Mouse (Mus musculus) cerebellum, adult 11 months (tissue): Measurements from ENCODE around the gene Espn.
A peak's percentile ranks its signal among the peaks of the same experiment; 100 is the strongest.

Source experiments
- DNase-seq: peaks from one replicate; pipeline ENCODE4 v3.0.0; 2022

Gene Espn

DNA sequence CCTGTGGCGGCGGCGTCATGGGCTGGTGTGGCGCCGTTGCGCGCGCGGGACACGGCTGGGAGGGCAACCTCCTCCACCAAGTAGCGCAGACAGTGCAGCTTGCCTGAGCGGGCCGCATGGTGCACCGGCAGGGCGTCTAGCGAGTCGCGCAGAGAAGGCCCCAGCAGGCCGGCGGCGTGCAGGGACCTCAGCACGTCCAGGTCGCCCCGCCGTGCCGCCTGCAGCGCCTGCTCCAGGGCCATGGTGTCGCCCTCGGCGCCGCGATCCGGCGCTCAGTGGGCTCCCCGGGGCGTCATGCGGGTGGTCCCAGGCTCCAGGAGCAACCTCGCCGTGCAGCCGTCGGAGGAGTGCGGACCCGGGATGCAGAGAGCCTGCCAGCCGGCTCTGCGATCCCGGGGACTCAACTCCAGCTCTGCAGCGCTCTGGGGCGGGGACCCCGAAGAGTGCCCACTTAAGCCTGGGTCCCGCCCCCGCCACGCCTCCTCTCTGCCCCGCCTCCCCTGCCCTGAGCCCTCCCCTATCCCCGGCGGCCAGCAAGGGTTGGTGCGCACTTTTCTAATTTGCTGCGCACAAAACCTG lies at the start of gene Espn:
TSS of gene Espn (minus strand) at position 406 of the 579 bp plus-strand sequence.
- no peak for DNase-seq

DNA sequence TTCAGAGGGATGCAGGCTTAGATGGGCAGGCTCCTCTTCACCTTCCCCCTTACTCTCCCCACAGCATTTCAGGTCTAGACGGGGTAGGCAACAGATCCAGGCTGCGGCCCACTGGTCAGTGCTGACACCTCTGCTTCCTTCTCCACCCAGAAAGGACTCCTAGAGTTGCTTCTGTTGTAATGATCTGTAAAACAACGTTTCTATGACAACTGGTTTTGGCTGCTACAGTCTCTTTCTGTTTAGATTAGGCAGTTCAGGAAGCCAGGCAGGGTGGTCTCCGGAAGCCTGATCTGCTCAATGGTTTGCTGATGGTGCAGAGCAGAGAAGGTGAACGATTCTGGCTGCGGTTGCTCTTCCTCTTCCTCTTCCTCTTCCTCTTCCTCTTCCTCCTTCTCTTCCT lies 49.3 kb upstream of the Espn start:
- DNase-seq = no peak

DNA sequence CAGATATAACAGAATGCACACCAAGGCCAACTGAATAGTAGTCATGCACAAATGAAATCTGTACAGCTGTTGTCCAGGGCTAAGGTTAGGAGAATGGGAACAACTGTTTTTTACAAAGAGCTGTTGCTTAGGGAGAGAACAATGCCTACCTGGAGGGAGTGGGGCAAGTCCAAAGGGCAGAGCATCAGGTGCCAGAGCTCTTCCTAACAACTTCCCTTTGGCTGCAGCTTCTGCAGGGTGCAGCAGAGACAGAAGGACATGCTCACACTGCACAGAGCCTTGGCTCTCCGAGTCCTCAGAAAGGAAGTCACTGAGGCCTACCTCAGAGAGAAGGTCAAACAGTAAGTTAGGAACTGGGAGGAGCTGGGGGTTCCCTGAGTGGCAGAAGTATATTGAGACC lies 47.4 kb upstream of the Espn start:
- no peak for DNase-seq

DNA sequence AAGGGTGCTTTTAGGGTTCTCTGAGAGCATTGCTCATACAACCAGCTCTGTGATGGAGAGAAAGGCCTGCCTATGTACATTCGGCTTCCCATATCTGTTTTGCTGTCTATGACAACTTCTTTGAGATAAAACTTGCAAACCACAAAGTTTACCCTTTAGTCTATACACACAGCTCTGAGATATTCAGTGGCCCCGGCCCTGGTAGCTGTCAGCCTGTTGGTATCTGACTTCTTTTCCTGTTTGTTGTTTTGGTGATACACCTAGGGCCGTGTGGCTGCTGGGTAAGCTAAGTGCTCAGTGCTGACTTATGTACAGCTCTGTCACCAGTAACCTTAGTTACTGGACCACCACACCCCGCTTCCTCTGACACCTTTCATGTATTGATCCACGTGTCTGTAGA lies 45.4 kb upstream of the Espn start:
- DNase-seq = no peak

DNA sequence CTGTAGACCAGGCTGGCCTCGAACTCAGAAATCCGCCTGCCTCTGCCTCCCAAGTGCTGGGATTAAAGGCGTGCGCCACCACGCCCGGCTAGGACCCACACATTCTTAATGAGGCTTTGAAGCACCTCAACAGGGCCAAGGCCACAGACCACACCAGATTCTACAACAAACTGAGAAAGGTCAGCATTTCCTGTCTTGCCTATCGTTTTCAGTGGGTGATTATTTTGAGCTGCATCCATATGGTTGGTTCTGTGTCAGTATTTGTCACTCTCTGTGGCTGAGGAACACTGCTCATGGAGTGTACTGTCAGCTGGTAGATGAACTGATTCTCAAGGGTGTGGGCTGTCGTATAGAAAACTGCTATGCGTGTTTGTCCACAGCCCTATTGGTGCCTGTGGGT lies 44.1 kb upstream of the Espn start:
- no peak for DNase-seq

DNA sequence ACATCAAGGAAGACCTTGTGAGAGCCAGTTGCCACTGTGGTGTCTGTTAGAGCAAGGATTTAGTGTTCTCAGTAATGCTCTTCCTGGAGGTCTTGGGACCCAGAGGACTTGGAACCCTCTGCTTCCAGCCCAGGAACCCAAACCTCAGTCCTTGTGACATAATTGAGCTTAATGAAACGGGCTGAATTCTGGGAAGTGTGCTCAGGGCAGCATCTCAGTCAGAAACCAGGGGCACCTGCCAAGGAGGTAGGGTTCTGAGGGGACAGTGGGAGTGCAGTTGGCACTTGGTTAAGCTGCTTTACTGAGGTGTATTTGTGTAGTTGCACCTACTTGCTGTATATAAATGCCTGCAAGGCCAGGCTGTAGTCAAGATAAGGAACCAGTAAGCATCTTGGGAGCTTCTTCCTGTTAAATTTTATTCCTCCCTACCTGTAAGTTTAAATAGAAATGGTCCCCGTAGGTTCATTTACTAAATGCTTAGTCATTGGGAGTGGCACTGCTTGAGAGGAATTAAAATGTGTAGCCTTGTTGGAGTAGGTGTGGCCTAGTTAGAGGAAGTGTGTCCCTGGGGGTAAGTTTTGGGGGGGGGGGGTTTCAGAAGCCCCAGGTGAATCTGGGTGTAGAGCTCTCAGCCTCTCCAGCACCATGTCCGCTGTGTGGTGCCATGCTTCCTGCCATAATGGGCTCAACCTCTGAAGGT lies 42.5 kb upstream of the Espn start:
- no peak for DNase-seq

DNA sequence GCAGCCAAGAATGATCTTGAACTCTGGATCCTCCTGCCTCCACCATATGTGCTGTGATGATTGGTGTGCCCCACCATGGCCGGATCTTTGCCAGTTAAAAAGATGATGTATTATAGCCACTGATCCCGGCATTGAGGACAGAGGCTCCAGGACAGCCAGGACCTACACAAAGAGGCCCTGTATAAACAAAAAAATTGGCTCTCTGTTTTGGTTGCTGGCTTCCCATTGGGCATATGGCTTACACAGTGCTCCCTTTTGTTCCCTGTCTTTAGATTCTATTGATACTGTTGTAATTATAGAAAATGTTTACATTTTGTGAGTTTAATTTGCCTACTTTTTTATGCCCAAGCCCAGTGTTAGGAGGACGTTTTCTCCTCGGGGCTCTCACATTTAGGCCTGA lies 40.4 kb upstream of the Espn start:
- DNase-seq = no peak

DNA sequence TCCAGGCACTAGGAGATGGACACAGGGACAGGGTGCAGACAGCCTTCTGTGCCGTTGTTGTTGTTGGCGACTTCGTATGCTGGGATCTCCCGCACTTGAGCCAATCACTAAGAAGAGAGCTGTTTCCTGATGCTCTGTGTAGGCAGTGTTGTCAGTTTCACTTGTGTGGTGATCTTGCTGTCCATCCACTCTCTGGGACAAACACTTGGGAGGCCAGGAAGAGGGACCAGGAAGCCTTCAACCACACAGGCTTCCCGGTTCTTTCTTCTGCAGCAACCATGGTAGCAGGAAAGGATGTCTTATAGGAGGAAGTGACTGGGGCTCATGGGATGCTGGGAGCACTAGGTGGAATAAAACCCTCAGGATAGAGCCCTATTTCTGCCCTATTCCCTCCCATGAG lies 38.5 kb upstream of the Espn start:
- no peak for DNase-seq

DNA sequence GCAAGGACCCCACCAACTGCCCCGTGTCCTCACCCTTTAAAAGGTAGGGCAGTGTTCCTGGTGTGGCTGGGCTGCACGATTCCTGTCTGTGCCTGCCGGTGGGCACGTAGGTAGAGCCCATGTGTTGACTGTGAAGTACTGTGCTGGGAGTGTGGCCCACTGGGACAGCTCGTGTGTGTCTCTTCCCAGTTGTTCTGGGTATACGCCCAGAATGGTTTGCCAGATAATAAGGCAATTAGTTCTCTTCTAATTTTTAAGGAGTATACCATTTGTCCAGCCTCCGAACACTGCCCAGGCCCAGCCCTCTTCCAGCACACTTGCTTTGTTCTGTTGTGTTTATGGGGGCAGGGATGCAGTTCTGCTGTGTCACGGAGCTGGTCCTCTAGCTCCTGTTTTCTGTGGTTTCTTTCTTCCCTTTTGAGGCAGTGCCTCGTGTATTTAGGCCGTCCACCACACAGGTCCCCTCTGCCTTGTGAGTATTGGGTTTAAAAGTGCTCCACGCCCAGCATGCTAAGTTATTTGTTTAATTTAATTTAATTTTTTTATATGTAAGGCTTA lies 38.0 kb upstream of the Espn start:
- DNase-seq = no peak

DNA sequence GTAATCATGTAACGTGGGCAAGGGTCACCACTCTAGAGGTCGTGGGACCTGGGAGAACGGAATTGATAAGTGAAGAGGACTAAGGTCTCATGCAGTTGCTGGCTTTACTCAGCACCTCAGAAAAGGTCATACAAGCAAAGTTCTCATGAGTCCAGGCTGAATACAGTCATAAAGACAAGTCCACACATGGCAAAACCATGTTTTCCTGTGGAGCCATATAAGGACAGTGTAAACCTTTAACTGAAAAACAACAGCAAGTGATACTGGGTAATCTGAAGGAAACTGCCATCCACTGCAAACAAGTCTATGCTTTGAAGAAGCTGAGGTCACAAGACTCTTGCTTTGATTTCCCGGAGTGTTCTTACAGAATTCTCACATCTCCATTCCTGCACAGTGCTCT lies 37.5 kb upstream of the Espn start:
- no peak for DNase-seq

DNA sequence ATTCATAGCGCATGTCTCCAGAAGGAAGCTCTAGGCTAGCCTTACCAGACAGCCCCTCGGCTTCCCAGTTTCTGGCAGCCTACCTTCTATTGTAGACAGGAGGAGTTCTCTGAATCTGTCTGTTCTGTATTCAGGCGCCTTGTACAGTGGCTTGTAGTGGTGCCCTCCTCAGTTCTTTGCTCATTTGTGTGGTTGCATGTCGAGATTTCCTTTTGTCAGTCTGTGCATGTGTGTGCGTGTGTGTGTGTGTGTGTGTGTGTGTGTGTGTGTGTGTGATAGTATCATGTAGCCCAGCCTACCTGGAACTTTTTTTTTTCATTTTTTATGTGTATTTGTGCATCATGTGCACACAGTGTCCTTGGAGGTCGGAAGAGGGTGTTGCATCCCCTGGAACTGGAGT lies 36.9 kb upstream of the Espn start:
- DNase-seq = no peak

DNA sequence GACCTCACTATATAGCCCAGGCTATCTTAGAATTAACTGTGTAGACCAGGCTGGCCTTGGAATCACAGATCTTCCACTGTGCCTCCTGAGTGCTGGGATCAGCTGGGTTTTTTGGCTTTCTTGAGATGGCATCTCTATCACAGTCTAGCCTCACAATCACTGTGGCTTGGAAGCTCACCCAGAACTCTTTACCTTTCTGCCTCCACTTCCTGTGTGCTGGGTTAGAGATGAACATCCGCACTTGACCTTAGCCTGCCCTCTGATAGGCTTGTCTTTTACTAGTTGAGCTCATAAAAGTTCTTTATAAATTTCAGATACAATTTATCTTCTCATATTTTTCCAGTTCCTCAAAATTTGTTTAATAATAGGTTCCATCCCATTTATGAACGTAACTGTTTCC lies 36.5 kb upstream of the Espn start:
- no peak for DNase-seq

DNA sequence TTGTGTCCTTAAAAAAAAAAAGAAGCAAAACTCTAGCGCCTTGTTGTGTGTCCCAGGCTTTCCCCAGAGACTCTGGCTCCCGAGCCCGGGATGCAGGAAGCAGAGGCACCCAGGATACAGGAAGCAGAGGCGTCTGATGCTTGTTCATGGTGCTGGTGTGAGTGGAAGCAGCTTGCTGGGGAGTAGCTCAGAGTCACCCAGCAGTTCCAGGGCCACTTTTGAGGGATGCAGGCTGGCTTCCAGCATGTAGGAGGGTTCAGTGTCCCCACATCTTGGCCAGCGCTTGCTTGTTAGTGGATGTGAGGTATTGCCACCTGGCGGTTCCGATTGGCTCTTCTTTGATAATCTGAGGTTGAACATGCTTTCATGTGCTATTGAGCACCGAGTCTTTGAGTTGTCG lies 35.0 kb upstream of the Espn start:
- DNase-seq = no peak

DNA sequence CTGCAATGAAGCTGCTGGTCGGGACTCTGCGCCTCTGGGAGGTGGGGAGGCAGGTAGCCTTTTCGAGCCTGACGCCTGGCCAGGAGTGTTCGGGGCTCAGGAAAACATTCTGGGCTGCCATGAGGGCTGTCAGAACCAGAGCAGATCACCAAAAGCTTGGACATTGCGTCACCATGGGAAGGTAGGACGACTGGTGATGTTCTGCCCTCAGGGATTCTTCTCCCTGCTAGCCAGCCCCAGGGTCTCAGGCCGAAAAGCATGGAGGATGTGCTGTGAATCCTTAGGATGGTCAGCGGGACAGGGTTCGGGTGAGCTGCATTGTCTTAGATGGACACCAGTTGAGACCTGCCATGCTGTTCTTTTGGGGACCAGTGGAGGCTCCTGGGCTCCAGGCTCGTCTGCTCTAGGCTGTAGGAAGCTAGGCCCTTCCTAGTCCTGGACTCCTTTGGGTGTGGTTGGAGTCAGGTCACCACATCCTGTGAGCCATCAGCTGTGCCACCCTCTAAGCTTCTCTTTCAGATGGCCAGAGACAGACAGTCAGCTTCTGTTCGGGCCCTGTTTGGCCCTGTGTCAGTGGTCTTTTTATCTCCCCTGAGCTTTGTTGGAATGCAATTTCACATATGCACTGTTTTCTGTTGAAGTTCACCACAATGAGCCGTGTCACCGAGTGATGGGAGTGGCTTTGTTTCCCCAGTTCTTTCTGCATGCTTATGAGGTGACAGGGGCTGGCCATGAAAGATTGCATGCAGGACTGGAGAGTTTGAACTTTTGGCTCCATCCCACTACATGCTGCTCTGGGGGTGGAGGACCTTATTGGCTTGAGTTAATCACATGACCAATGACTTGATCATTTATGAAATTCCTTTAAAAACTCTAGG lies 34.3 kb upstream of the Espn start:
- DNase-seq = no peak

DNA sequence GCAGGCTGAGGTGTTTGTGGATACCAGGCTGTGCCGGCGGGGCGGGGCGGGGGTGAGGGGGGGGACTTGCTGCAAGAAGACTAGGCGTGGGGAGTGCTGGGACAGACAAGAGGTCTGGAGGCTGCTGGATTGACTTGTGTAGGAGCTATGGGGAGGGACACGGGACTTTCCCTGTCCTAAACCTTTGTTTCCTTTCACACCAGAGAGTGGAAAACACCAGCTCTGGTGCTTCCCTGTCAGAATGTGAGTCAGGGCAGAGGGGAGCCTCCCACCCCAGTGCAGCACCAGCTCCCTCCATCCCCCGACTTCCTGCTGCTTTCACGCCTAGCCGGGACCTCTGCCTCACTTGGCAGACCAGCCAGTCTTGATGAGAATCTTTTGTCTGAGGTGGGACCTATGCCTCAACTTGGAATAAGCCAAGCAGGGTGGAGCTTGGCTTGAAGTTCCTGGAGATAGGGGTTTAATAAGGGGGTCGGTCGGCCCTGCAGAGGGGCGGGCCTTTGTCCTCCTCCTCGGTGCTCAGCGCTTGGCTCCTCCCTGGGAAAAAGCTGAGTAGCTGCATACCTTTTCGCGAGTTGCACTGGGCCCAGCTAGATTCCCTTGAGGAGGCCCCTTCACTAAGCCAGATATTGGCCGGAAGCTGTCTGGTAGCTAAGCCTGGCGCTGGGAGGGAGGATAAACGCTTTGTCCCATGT lies 33.5 kb upstream of the Espn start:
- no peak for DNase-seq

DNA sequence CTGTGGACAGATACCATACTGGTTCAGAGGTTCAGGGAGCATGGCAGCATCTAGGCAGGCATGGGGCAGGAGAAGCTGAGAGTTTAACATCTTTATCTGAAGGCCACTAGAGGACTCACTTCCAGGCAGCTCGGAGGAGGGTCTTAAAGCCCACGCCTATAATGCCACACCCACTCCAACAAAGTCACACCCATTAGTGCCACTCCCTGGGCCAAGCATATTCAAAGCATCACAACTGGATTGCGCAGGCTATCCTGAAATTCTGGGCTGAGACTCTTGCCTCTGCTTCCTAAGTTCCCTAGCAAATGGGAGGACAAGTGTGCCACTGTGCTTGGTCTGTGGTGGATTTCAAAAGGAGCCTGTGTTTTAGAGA lies 33.0 kb upstream of the Espn start:
- DNase-seq = no peak

DNA sequence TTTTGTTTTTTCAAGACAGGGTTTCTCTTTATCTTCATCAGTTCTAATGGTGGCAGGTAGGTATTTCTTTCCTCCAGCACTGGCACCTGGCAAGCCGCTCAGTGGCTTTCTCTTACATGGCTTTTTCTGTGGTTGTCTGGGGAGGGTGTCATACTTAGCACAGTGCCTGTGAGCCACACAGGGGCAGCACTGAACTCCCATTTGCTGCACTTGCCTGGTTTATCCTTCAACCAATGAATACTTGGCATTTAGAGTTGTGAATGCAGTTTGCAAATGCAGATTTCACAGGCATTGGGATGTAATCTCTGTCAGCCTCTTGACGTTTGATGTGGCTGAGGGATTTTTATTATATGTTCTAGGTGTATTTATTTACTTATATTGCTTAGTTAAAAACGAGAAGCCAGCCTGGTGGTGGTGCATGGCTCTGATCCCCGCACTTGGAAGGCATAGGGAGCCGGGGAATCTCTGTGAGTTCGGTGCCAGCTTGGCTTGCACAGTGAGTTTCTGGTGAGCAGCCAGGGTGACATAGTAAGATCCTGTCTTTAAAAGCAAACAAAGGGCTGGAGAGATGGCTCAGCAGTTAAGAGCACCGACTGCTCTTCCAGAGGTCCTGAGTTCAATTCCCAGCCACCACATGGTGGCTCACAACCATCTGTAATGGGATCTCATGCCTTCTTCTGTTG lies 32.3 kb upstream of the Espn start:
- DNase-seq = peak; percentile 48

DNA sequence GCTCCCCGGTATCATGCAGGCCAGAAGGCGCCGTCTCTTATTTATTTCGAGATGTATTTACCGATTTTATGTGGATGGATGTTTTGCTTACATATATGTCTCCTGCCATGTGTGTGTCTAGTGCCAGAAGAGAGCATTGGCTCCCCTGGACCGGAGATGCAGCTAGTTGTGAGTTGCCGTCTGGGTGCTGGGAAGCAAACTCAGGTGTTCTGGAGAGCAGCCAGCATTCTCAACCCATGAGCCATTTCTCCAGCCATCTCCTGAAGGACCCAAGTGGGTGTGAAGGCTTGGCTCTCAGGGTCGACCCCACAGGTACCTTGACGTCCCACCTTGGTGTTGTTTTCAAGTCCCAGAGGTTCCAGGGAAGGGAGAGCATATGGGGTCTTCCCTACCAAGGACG lies 30.0 kb upstream of the Espn start:
- no peak for DNase-seq

DNA sequence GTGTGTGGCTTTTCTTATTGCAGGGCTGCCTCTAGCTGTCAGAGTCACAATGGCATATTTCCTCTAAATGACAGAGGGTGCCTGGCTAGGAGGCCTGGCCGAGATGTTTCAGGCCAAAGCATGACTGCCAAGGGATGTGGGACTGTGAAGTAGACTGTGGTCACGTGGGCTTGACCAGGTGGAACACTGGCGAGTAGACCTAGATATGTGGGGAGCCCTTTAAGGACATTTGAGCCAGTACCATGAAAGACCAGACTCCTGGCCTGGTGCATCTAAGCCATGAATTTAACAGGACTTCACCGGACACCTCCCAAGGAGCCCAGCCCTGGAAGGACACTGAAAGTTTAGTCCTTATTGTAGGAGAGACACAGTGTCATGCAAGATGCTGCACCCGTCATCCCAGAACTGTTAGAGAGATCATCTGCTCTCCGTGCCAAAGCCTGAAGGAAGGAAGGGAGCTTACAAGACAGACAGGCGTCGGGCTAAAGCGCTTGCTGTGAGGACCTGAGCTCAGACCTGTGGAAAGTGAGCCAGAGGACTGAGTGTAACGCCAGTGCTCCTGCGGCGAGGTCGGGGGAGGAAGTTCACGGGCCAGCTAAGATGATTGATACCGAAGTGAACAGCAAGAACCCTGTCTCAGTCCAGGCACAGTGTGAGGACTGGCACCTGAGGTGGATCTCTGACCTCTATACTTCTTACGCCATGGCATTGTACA lies 27.9 kb upstream of the Espn start:
- DNase-seq = peak; percentile 75

DNA sequence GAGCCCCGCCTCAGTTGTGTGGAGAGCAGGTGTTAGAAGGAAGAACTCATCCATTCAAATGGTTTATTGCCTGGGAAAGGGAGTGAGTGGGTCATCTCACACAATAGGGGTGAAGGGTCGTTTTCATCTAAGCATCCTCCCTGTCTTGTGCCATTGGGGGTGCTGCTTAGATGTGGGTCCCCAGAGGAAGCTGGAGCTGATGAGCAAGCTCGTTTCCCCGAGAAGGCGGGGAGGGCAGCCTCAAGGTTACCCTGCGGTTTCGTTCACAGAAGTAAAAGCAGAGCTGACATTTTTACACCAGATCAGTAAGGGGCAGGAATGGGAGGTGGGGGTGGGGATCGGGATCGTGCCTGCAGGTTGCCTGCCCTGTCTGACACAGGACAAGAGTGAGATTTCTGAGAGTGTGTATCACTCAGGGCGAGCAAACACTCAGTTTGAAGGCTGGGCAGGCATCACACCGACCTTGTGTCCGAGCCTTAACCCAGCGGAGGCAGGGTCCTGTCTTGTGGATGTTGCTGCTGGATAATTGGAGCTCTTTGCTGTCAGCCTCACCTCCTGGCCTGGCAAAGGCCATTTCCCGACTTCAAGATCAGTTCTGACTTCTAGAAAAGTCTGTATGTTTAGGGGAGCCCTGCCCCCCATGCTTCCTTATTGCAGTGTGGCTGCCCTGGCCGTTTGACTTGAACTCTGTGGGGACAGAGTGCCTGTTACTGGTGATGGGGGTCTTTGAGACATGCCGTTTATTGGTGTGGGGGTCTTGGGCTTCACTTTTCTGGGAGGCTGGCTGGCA lies 26.9 kb upstream of the Espn start:
- DNase-seq = no peak

DNA sequence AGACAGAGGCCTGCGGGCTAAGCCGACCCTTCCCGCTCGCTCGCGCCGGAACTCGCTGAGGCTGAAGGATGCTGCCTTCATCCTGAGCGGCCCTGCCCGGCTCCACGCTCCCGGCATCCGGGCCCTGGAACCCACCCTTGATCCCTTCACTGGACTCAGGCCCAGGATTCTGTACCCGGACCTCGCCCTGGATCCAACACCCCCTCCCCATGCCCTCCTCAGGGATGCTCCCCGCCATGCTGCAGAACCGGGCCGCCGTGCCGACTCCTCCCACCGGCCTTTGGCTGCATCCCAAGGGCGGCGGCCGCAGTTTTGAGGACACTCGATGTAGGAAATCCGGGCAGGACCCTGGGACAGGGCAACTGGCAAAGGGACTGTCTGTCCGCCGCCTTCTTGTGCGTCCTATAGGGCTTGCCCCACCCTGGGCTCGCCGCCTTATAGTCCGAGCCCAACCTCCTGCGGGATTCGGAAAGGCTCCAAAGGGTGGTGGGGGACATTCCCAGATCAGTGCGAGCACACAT lies 26.2 kb upstream of the Espn start:
- peak; percentile 73 for DNase-seq
